Mouse (Mus musculus): ENCODE results near the gene Hivep3. TPM values are rescaled to one million over a fixed set of nuclear protein-coding genes. Genes with fewer than 3 reads are reported as not detected.

Hivep3 gene
- total RNA-seq, 4 experiments from 2014 or later, result 8.1 to 28.5 (median 18.5) TPM

GRCm38 (mm10) chr4:119979238-119979829 lies 245.8 kb downstream of the Hivep3 start:
- DNase-seq, result no peak

- no peak for DNase-seq
Observed at GRCm38 (mm10) chr4:119979918-119980317, 246.3 kb downstream of the Hivep3 start.

GRCm38 (mm10) chr4:119981047-119981720 lies 247.6 kb downstream of the Hivep3 start:
- DNase-seq, result no peak

DNA sequence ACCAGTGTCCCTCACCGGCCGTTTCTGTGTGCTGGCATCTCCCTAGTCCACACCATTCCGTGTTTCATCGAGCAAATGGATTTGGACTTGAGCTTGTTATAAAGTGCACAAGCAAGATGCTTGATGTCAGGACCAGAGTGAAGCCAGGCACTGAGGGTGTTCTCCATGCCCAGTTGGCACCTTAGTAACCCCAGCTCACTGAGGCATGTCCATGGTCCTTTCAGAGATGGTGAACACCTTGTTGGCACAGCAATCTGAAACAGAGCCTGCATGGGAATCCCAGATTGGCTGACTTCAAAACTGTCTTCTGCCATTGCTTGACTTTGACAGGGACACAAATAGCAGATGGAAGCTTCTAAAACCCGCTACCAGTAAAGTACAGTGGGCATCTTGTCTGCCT lies 252.5 kb downstream of the Hivep3 start:
- DNase-seq, result no peak

GRCm38 (mm10) chr4:119986580-119987291 lies 253.2 kb downstream of the Hivep3 start:
- DNase-seq, result no peak

DNA sequence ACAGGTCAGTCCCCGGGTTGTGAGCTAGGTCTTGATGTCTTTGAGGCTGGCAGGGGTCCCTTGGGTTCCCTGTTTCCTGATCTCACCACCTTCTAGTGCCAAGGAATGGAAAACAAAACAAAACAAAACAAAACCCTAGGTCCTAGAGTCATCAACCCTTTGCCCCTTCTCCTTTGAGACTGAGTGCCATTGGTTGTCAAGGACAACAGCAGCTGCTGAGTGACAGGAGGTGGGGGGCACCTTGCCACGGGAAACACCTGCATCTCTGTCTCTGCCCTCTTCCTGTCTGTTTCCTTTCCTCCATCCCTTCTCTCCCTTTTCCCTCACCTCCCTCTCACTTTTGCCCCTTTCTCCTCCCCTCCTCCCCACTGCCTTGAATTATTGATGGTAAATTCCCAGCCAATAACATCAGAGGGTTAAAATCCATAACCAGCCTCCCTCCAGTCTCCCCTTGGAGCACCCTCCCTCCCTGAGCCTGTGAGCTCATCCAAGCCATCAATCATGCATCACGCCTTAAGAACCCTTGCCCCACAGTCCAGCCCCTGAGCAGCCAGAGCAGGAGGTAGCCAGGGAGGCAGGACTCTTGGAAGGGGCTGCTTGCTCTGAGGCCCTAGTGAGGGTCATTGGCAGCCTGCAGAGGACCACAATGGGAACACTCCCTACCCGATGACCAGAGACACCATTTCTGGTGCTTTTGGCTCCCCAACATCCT lies 253.9 kb downstream of the Hivep3 start:
- DNase-seq, result no peak

GRCm38 (mm10) chr4:119989031-119989693 lies 255.6 kb downstream of the Hivep3 start:
- no peak for DNase-seq

- DNase-seq, result no peak
Observed at GRCm38 (mm10) chr4:119990346-119990745, 256.8 kb downstream of the Hivep3 start.

GRCm38 (mm10) chr4:119990841-119991240 lies 257.3 kb downstream of the Hivep3 start:
- DNase-seq, result no peak

DNA sequence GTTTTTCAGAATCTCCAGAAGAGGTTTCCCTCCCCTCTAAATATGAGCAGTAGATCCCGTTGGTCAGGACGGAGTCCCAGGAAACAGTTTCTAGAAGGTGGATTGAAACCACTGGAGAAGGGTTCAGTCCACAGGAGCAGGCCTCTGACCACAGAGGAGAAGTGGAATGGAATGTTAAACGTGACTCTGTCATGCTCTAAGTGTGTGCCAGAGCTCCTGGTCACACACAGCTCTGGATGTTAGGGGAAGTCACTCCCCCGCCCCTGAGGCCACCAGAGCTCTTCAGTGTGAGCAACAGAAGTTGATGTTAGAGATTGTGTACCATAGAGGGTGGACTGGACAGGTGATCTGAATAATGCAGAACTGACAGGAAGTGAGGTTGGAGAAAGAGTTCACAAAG lies 258.2 kb downstream of the Hivep3 start:
- DNase-seq, result no peak

GRCm38 (mm10) chr4:119996377-119996776 lies 262.8 kb downstream of the Hivep3 start:
- no peak for DNase-seq

DNA sequence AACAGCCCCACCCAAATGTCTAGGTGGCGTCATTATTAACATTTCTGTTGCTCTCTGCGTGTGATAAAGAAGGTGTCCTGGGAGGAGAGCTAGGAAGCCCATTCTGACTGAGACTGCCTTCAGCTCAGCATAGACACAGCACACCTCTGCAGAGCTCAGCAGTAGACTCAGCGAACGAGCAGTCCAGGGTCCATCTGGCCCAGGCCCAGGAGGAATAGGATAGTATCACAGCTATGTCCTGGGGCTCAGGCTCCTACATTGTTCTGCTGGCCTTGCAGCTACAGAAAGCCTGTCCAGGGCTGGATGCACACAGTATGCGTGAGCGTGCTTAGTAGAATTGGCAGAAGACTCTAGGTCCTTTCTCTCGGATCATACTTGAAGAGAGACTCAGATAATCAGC lies 263.8 kb downstream of the Hivep3 start:
- no peak for DNase-seq

- DNase-seq, result no peak
Observed at GRCm38 (mm10) chr4:119998911-119999310, 265.3 kb downstream of the Hivep3 start.

- no peak for DNase-seq
Observed at GRCm38 (mm10) chr4:120000881-120001280, 267.3 kb downstream of the Hivep3 start.

DNA sequence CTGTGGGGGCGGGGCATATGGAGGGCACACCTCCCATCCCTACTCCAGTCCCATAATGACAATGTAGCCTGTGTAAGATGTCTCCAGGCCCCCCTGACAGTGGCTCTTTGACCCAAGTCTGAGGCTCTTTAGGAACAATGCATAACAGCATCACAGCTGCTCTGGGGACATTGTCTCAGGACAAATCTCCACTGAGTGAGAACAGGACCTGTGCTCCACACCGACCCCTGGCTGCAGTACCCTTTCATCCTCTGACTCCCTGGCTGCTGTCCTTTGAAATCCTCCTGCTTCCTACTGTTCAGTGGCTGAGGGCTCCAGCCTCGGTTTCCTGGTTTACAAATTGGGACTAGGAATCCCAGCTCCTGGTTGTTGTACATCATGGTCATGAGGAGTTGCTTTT lies 269.4 kb downstream of the Hivep3 start:
- no peak for DNase-seq

DNA sequence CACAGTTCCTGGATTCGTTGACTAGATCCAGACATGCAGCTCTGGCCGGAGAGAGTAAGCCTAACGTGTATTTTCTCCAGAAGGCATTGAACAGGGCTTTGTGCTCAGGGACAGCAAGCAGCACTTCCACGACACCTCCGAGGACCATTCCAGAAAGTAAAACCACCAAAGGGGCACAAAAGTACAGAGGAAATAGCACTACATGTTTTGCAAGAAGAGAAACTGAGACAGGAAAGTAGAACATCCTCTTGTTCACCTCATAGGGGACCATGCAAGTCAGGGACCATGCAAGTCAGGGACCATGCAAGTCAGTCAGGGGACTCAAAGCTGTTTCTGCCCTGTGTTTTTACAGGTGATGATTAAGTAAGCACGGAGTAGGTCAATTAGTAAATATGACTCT lies 272.5 kb downstream of the Hivep3 start:
- no peak for DNase-seq

- DNase-seq, result no peak
Observed at GRCm38 (mm10) chr4:120007889-120008288, 274.3 kb downstream of the Hivep3 start.

DNA sequence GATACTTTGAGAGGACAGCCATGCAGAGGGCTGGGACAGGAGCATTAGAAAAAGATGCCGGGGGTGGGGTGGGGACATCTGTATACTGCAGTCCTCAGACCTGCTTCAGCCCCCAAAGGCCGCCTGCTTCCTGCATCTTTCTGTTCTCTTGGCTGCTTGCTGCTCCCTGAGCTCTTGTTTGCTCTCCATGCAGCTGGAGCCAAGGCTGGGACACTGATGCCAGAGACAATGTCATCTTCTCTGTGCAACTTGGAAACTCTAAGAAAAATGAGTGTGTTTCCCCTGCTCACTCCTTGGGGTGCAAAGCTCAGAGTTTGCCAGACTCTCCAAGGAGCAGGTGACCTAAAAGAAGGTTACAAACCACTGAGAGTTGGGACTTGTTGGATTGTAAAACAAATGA lies 275.6 kb downstream of the Hivep3 start:
- DNase-seq, result no peak

- DNase-seq, result peak; percentile 56
Observed at GRCm38 (mm10) chr4:120011788-120012187, 278.2 kb downstream of the Hivep3 start.

- DNase-seq, result peak; percentile 47
Observed at GRCm38 (mm10) chr4:120012891-120013290, 279.3 kb downstream of the Hivep3 start.

DNA sequence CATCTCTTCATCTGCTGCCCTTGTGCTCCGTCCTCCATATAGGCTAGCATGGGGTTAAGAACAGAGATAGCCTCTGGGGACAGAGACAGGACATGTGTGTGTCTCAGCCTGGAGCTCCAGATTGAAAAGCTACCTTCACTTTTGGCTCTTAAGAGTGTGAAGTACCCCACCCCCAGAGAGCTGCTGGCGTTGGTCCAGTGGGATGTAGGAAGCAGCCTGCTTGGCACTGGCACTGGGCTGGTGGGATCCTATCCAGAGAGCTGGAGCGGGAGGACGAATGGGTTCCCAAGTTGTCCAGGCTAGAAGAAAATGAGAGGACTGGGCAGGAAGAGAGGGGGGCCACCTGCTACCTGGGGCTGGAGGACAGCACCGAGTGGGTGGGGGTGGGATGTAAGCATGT lies 284.8 kb downstream of the Hivep3 start:
- no peak for DNase-seq

- no peak for DNase-seq
Observed at GRCm38 (mm10) chr4:120022392-120022791, 288.8 kb downstream of the Hivep3 start.

All from adrenal gland, adult 8-10 months (tissue).